Comparison of ENCODE assay signal across 31 mouse cellular contexts in the genomic region with DNA sequence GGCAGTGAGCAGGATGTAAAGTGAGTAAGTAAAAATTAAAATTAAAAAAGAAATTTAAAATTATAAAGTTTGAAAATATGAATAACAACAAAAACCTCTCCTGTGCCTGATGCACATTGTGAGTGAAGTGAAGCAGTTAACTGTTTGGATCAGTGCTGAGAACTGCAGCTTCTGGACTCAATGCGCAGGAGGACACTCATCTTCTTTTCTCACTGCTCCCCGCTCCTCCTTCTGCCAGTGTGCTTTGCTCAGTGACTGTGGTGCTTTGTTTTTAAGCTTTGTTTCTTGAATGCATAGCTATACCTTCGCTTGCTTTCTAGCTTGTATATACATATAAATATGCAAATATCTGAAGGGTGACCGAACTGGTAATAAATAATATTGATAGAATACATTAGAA. TPM values are rescaled to one million over a fixed set of nuclear protein-coding genes. Genes with fewer than 3 reads are reported as not detected.
"Had no signal": no experiment of that assay in that cellular context is flagged by ENCODE, and none has a peak within 500 bp of the region (broad histone marks: within the 10 kb centered on the region; RNA-seq: fewer than 3 reads in every experiment).

No protein-coding gene starts in this region.

- H3K4me3 ChIP-seq: heart, adult 2 months; heart, embryonic 13.5 days; heart, embryonic 15.5 days; hindbrain, embryonic 13.5 days; hindbrain, embryonic 15.5 days; kidney, embryonic 15.5 days; limb, embryonic 13.5 days; limb, embryonic 15.5 days; liver, embryonic 12.5 days had no signal

- H3K36me3 ChIP-seq: heart, embryonic 13.5 days; heart, embryonic 15.5 days; hindbrain, embryonic 13.5 days; hindbrain, embryonic 15.5 days; kidney, embryonic 15.5 days; limb, embryonic 13.5 days; limb, embryonic 15.5 days; liver, embryonic 12.5 days had no signal

- H3K4me1 ChIP-seq: heart, embryonic 13.5 days; heart, embryonic 15.5 days; hindbrain, embryonic 13.5 days; hindbrain, embryonic 15.5 days; kidney, embryonic 15.5 days; limb, embryonic 13.5 days; limb, embryonic 15.5 days; liver, embryonic 12.5 days had no signal

- H3K27ac ChIP-seq: heart, adult 2 months; heart, embryonic 13.5 days; heart, embryonic 15.5 days; hindbrain, embryonic 13.5 days; hindbrain, embryonic 15.5 days; hindbrain, postnatal 0 days; kidney, embryonic 15.5 days; limb, embryonic 13.5 days; limb, embryonic 15.5 days; liver, embryonic 12.5 days; liver, embryonic 14.5 days had no signal

- H3K9me3 ChIP-seq: heart, embryonic 13.5 days; heart, embryonic 15.5 days; hindbrain, embryonic 13.5 days; hindbrain, embryonic 15.5 days; kidney, embryonic 15.5 days; limb, embryonic 13.5 days; limb, embryonic 15.5 days; liver, embryonic 12.5 days had no signal

- H3K9ac ChIP-seq: heart, embryonic 13.5 days; heart, embryonic 15.5 days; hindbrain, embryonic 13.5 days; hindbrain, embryonic 15.5 days; kidney, embryonic 15.5 days; limb, embryonic 13.5 days; limb, embryonic 15.5 days; liver, embryonic 12.5 days; liver, embryonic 14.5 days had no signal

- H3K27me3 ChIP-seq: heart, embryonic 13.5 days; heart, embryonic 15.5 days; hindbrain, embryonic 13.5 days; hindbrain, embryonic 15.5 days; kidney, embryonic 15.5 days; limb, embryonic 13.5 days; limb, embryonic 15.5 days; liver, embryonic 12.5 days had no signal

- DNase-seq: gastrocnemius, postnatal 14 days; gastrocnemius, postnatal 36 days; heart, adult 11 months; heart, adult 2 months; heart, postnatal 14 days; heart, postnatal 36 days; kidney, adult 18-20 months; kidney, postnatal 10 days; layer of hippocampus, adult 9-11 months; layer of hippocampus, postnatal 36 days; left cerebral cortex, postnatal 4 days had no signal

- ATAC-seq: hindbrain, postnatal 0 days; intestine, embryonic 16.5 days; liver, embryonic 12.5 days had no signal

- H3K4me2 ChIP-seq: heart, embryonic 11.5 days; heart, embryonic 13.5 days; heart, embryonic 15.5 days; hindbrain, embryonic 13.5 days; hindbrain, embryonic 15.5 days; kidney, embryonic 15.5 days; limb, embryonic 13.5 days; limb, embryonic 15.5 days; liver, embryonic 12.5 days had no signal

RNA-seq across cellular contexts. Expression of gene AI481877, which starts 30.1 kb away (rescaled TPM):
- polyA plus RNA-seq: frontal cortex, adult 2 months; gonadal fat pad, adult 2 months; heart, adult 2 months; heart, embryonic 11.5 days; heart, embryonic 13.5 days; heart, embryonic 15.5 days; heart, postnatal 0 days; hindbrain, embryonic 11.5 days; hindbrain, embryonic 13.5 days; hindbrain, embryonic 15.5 days; intestine, embryonic 14.5 days; intestine, embryonic 16.5 days; kidney, embryonic 15.5 days; limb, embryonic 11.5 days; limb, embryonic 13.5 days; limb, embryonic 15.5 days; liver, adult 2 months; liver, embryonic 12.5 days; liver, embryonic 14.5 days; liver, embryonic 16.5 days had no signal
